Mouse (Mus musculus) lung, adult 2 months (tissue): ENCODE measurements around the gene Yjefn3. TPM values are rescaled to one million over a fixed set of nuclear protein-coding genes. Genes with fewer than 3 reads are reported as not detected.
A peak's percentile ranks its signal among the peaks of the same experiment; 100 is the strongest.
"Not testable (repeated sequence)": the region's sequence is repeated elsewhere in the genome, so short reads cannot be mapped to it uniquely, and the experiment has no call there.

ENCODE experiments used
- DNase-seq: peaks from one replicate; pipeline ENCODE4 v3.0.0; 2022
- H3K4me1 ChIP-seq: fragments of 200-500 bp; 2 replicates; pipeline ENCODE4 v1.6.1; 2011; ENCODE audit warnings: low read length; ENCODE audit not compliant: control insufficient read depth, insufficient read depth
- H3K4me3 ChIP-seq: fragments of 200-500 bp; replicated peaks from 2 replicates; pipeline ENCODE3; 2011; ENCODE audit warnings: low read depth, mild to moderate bottlenecking, control low read depth, low read length; ENCODE audit errors: extremely low read depth
- CTCF ChIP-seq: fragments of 200-500 bp; IDR thresholded peaks from 2 replicates; pipeline ENCODE4 v1.5.1; 2011; ENCODE audit warnings: mild to moderate bottlenecking, low read length, control low read depth; ENCODE audit not compliant: insufficient read depth
- POLR2A ChIP-seq: fragments of 200-500 bp; IDR thresholded peaks from 2 replicates; pipeline ENCODE4 v1.6.1; 2011; ENCODE audit warnings: low read depth, mild to moderate bottlenecking, control low read depth, low read length, borderline replicate concordance; ENCODE audit errors: extremely low read depth
- WGBS: fragments of 180-500 bp; shearing (Covaris S2); methylation state at CpG from one replicate; pipeline ENCODE4 v1.1.7; 2018; 5-methylcytosine and 5-hydroxymethylcytosine counted together
- polyA plus RNA-seq: library from polyadenylated mRNA; depleted of rRNA; stranded (reverse); fragments of >200 nt; gene quantifications from 2 replicates; pipeline ENCODE4 v1.2.3, GENCODE M21; 2012; rRNA removed

Gene Yjefn3
- polyA plus RNA-seq, result 3.5 and 5.3 TPM in 2 replicates

DNA sequence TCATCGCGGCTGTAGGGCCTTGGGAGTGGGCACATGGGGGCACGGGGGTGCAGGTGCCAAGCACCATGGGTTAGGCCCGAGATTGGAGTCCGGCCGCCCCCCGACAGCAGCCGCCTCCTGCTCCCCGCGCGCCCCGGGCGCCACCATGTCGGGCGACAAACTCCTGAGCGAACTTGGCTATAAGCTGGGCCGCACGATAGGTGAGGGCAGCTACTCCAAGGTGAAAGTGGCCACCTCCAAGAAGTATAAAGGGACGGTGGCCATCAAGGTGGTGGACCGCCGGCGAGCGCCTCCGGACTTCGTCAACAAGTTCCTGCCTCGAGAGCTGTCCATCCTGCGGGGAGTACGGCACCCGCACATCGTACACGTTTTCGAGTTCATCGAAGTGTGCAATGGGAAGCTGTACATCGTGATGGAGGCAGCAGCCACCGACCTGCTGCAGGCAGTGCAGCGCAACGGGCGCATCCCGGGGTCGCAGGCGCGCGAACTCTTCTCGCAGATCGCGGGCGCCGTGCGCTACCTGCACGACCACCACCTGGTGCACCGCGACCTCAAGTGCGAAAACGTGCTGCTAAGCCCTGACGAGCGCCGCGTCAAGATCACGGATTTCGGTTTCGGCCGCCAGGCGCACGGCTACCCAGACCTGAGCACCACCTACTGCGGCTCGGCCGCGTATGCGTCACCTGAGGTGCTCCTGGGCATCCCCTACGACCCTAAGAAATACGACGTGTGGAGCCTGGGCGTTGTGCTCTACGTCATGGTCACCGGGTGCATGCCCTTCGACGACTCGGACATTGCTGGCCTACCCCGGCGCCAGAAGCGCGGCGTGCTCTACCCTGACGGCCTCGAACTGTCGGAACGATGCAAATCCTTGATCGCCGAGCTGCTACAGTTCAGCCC, at the start of gene Yjefn3, which contains the start of the genes Tssk6 and Ndufa13:
Gene Yjefn3, minus strand, starts transcription at position 550 of the 900 bp plus-strand sequence.
Gene Tssk6, plus strand, starts transcription at position 22 of the 900 bp plus-strand sequence.
Gene Ndufa13, minus strand, starts transcription at position 396 of the 900 bp plus-strand sequence.
- 3% methylated on average over 89 of the region's 89 CpGs for WGBS
- peak within 1 kb of the TSS; percentile 88 for H3K4me3 ChIP-seq
- peaks cover 4% of the 10 kb centered on the region; the same call in 1 of the 2 replicates for H3K4me1 ChIP-seq
- TF ChIP-seq POLR2A, result peak; percentile 25; the same call in 1 of the 2 replicates
- no peak for TF ChIP-seq CTCF
- no peak for DNase-seq

DNA sequence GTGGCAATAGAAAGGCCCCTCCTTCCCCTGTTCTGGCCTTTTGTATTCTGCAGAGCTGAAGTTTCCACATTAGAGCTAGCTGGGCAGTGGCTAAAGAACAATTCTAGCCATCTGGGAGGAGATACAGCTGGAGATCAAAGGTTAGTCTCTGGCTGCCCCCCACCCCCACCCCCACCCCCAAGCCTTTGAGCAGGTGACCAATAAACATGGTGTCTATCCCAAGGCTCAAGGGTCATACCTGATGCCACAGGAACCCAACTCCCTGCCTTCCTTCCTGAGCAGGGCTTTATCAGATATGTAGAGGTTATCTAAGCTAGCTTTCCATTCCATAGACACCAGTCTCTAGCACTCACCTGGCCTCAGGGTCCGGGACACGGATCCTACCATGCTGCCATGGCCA, 47.8 kb upstream of the Yjefn3 start:
- peaks cover 5% of the 10 kb centered on the region for H3K4me1 ChIP-seq
- no peak for DNase-seq
- TF ChIP-seq CTCF (no peak), POLR2A (no peak)
- 95% methylated on average over 2 of the region's 2 CpGs for WGBS
- no peak overlapping the region for H3K4me3 ChIP-seq

DNA sequence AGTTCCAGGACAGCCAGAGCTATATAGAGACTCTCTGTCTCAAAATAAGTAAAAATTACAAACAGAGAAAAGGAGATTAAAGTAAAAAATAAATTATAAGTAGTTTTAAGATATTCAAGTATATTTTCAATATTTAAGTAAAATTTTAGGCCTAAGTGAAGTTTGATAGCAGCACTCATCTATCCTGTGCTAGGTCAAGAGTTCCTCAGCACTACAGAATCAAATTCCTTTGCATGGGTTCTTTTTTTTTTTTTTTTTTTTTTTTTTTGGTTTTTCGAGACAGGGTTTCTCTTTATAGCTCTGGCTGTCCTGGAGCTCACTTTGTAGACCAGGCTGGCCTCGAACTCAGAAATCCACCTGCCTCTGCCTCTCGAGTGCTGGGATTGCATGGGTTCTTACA, 40.0 kb upstream of the Yjefn3 start:
- not testable (repeated sequence) for DNase-seq, H3K4me3 ChIP-seq
- H3K4me1 ChIP-seq, result peaks cover 38% of the 10 kb centered on the region
- 80% methylated on average over 3 of the region's 3 CpGs for WGBS

- no peak for TF ChIP-seq POLR2A
- TF ChIP-seq CTCF, result no peak
- no peak for DNase-seq
- Histone ChIP-seq H3K4me3 (no peak overlapping the region), H3K4me1 (peaks cover 55% of the 10 kb centered on the region)
- WGBS, result 71% methylated on average over 2 of the region's 2 CpGs
Observed at GRCm38 (mm10) chr8:69940386-69940785, 37.9 kb upstream of the Yjefn3 start.

DNA sequence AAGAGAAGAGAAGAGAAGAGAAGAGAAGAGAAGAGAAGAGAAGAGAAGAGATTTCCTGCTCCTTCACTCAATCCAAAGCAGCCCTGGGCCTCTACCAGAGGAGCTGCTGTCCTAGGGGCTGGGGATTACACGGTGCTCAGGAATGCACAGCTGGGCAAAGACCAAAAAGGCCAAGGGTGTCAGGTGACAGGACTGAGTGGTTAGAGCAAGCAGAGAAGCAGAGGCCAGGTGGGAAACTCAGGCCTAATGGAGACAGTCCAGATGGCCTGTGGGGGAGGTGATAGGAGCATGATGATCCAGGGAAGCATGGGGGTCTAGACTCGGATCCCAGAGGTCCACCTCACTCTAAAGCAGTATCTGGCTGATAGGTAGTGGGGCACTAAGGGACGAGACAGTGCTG, 37.1 kb upstream of the Yjefn3 start:
- no peak for DNase-seq
- Histone ChIP-seq H3K4me3 (no peak overlapping the region), H3K4me1 (peaks cover 58% of the 10 kb centered on the region)
- WGBS, result 46% methylated on average over 3 of the region's 3 CpGs
- TF ChIP-seq POLR2A, result no peak
- no peak for TF ChIP-seq CTCF

- Histone ChIP-seq H3K4me3 (no peak overlapping the region), H3K4me1 (peaks cover 49% of the 10 kb centered on the region)
- TF ChIP-seq CTCF (no peak), POLR2A (no peak)
- DNase-seq, result no peak
- WGBS, result 47% methylated on average over 6 of the region's 6 CpGs
Observed at GRCm38 (mm10) chr8:69938245-69938982, 35.9 kb upstream of the Yjefn3 start.

DNA sequence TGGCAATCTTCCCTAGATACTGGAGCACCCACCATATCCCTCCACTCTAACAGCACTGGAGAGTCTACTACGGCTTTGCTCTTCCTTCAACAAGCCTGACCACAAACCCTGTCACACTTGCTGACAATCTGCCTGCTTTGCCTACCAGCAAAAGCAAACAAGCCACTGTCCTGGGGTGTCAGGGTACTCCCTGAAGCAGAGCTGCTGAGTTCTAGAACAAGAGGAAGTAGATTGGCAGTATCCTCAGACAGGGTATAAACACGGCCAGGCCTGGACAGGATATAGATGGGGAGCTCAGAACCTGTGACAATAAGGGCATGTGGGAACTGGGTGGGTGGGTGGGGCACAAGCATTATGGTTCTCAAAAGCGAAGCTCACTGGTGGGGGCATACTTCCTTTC, 35.0 kb upstream of the Yjefn3 start:
- DNase-seq, result no peak
- TF ChIP-seq CTCF (no peak), POLR2A (no peak)

DNA sequence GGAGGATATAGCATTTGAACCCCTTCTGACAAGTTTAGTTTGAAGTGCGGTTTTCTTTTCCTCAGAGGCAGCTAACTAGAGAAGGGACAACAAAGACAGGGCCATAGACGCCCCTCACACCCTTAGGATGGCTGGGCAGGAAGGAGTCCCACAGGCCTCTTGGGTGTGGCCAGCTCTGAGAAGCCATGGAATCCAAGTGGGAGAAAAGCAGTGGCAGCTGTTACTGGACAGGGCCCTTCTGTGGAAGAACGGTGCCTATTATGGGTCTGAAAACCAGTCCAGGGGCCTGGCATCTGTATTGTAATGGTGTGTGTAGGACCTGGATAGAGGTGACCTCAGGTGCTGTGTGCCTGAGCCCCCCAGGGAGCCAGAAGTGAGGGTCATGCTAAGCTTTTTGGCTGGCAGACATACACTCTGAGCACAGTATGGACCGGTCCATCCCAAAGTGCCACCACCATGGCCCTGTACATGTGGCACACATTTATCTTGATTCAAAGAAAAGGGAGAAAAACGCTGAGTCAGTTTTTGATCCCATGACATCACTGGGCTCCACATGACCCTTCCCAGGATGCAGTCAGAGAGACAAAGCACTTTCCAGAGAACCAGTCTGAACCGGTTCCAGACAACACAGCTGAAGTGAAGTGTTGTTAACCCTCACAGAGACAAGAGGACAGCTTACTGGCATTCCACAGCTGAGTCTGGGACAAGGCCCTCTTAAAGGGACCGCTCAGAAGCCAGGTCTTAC, 33.7 kb upstream of the Yjefn3 start:
- TF ChIP-seq CTCF, result no peak
- no peak for TF ChIP-seq POLR2A
- Histone ChIP-seq H3K4me3 (no peak overlapping the region), H3K4me1 (peaks cover 45% of the 10 kb centered on the region)
- WGBS, result 37% methylated on average over 7 of the region's 7 CpGs
- peak; percentile 52 for DNase-seq

More for the DNA sequence above, 35.0 kb upstream of the Yjefn3 start:
- H3K4me1 ChIP-seq, result peaks cover 45% of the 10 kb centered on the region
- H3K4me3 ChIP-seq, result no peak overlapping the region
- 49% methylated on average over 3 of the region's 3 CpGs for WGBS

DNA sequence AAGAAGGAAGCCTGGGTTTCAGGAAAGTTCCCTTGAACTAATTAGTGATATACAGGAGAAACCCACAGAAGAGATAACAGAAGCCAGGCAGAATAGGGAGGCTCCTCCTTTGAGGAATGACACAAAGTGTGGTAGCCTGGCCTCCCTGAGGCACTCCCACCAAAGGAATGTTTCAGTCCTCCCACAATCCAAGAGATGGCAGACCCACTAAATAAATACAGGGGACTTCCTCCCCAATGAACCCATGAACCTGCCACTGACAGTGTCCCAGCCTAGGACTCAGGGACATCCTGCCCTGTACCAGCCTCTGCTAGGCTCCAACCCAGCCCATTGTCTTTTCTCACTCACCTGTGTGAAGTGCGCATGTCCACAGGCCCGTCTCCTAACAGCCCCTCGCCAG, 32.9 kb upstream of the Yjefn3 start:
- 80% methylated on average over 3 of the region's 3 CpGs for WGBS
- no peak for DNase-seq
- H3K4me1 ChIP-seq, result peaks cover 41% of the 10 kb centered on the region
- H3K4me3 ChIP-seq, result no peak overlapping the region
- TF ChIP-seq POLR2A (no peak), CTCF (no peak)
